Mouse (Mus musculus) heart, adult 11 months (tissue): Measurements from ENCODE around the gene Selenoo.
A peak's percentile ranks its signal among the peaks of the same experiment; 100 is the strongest.

Source experiments
- DNase-seq: peaks from one replicate; pipeline ENCODE4 v3.0.0; 2022

The Selenoo gene

DNA sequence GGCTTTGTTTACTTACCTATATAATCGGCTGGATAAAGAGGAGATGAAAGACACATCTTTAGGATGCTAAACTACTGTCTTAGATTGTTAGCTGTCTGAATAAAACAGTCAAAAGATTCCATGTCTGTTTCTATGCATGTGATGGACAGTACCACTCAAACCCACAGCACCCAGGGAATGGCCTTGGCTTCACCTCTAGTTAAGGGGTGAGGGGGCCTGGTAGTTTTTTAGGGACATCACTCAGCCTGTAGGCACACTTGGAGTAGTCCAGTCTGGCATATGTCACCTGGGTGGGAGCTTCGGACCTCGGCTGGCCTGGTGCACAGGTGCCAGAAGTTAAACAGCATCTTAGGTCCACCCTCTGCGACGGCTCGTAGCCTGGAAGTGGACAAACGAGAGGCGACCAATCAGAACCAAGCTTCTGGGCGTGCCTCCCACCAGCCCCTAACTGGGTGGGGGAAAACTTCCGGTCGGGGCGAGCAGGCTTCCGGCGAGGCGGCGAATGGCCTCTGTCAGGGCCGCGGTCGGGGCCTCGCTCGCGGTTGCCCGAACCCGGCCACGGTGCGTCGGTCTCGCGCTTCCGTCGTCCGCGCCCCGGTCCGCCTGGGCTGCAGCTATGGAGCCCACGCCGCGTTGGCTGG, at the start of gene Selenoo:
TSS of gene Selenoo (plus strand) at position 478 of the 641 bp plus-strand sequence.
- peak; percentile 100 for DNase-seq

DNA sequence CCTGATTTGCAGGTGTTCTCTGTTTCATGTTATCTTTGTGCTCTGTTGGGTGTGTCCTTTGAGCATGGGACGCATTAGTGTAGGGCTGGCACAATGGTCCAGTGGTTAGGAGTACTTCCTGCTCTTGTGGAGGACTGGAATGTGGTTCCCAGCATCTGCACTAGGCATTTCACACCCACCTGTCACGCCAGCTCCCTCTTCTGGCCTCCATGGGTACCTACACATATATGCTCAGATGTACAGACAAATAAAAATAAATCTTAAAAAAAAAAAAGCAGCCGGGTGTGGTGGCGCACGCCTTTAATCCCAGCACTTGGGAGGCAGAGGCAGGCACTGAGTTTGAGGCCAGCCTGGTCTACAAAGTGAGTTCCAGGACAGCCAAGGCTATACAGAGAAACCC, 44.5 kb upstream of the Selenoo start:
- DNase-seq = peak; percentile 80

DNA sequence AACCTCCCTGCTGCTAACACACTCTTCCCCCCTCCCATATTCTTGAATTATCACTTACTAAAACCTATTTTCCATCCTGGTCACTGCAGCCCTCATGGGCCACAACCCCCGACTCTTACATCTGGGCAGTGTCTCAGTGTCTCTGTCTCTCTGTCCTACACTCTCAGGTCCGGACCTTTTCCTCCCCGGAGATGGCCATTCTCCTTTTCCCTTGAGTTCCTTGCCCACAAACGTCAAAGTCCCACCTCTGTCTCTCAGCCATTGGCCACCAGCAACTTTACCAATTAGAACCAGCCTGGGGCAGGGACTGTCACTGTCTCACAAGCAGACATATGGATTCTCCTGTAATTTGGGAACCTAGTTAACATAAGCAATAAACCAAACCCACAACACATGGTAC, 42.5 kb upstream of the Selenoo start:
- peak; percentile 84 for DNase-seq

DNA sequence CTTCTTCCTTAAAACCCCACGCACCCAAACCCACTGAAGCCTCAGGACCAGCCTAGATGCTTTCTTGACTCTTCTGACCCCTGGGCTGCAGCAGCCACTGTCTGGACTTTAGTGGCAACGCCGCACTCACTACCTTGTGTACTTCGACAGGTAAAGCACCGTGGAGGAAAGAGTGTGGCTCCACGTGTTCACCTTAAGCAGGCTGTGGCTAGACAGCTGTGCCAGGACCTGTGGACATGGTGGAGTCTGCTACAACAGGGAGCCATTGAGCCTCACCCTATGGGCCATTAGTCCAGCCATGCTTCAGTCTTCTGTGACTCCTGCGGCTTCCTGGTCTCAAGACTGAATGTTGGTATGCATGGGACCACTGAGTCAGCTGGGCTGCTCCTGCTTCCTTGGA, 34.2 kb upstream of the Selenoo start:
- peak; percentile 85 for DNase-seq

DNA sequence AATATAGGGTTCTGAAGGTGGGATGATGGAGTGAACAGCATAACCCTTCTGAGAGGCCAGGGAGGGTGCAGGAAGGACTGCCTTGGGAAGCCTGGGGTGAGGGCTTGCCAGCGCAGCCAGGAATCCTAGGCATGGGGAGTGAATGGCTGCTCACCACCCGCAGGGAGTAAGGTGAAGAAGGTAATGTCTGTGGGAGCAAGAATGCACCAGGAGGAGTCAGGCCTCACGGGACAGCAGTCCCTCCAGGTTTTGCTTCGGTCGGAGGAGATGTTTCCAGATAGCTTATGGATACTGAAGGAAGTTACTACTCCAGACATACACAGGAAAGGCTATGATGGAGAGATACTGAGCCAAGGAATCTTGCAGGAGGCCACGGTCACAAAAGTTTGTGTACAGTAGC, 30.1 kb upstream of the Selenoo start:
- peak; percentile 75 for DNase-seq

DNA sequence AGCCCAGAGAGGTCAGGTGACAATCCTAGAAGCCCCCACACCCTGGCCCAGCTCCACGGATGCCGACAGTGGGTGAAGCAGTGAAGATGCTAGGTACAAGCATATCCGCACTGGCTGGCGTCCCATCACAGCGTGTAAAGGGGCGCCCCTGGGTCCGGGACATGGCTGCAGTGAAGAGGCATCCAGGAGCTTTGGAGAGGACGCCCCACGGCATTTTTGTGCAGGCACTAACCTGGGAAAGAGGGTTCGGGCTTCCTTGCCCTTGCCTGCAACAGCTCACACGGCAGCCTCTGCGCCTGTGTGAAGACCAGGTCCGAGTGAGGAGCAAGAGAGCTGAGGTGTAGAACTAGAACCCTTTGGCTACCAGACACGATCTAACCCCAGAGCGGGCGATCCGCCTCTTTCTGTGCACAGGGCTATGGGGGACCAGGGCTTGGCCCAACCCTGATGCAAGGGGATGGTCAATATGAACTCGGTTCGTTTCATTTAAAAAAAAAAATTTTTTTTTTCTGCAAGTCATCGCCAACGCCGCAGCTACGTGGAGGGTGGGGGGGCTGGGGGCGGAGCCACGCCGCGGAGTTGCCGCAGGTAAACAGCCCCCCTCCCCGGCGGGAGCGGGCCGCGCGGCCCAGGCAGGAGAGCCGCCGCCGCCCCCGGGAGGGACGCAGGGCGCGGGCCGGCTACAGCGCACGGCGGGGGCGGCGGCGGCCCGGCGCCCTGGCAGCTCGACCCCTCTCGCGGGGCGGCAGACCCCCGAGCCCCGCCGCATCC, 29.5 kb upstream of the Selenoo start, which contains the start of gene Panx2:
TSS of gene Panx2 (plus strand) at position 574 of the 771 bp plus-strand sequence.
- DNase-seq = peak; percentile 75

DNA sequence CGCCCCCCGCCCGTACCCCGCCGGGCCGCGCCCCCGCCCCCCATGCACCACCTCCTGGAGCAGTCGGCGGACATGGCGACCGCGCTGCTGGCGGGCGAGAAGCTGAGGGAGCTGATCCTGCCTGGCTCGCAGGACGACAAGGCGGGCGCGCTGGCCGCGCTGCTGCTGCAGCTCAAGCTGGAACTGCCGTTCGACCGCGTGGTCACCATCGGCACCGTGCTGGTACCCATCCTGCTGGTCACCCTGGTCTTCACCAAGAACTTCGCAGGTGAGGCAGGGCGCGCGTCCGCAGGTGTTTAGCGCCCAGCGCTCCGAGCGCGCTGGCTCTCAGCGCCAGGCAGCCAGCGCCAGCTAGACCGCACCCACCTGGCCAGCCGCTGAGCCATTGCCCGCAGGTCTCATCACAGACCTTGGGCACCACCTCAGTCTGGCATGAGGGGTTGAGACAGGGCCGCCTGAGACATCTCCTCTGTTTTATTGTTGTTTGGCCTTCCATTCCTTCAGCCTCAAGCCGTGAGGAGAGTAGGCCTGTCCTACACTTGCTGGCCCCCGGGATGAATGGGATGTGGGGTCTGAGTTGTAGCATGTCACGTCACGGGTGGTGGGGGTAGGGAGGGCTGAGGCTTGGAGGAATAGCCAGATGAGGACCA, 28.7 kb upstream of the Selenoo start:
- DNase-seq = peak; percentile 90

DNA sequence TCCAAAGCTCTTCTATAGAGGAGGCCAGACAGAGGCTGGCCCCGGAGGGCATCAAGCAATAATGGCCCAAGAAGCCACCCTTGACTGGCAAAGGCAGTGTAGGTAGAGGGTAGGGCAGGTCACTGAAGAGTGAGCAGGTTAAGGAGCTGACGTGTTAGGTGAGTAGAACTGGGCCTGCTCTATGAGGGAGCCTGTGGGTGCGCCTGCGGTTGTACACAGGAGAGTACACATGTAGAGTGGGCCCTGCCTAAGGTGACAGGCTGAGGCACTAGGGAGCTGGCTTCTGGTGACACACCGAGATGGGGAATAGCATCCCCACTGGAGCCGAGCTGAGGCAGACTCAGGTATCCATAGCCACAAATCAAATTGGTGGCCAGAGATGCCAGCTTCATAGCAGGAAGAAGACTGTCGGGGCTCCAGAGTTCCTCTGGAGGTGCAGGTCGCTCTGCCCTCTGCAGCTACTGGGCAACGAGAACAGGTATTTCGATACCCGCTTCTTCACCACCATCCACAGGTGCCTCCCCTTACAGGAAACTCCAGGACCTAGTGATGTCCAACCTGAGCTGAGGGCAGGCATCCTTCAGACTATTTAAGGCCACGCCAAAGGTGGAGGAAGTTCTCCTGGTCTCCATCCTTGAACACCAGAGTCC, 27.9 kb upstream of the Selenoo start:
- peak; percentile 82 for DNase-seq

DNA sequence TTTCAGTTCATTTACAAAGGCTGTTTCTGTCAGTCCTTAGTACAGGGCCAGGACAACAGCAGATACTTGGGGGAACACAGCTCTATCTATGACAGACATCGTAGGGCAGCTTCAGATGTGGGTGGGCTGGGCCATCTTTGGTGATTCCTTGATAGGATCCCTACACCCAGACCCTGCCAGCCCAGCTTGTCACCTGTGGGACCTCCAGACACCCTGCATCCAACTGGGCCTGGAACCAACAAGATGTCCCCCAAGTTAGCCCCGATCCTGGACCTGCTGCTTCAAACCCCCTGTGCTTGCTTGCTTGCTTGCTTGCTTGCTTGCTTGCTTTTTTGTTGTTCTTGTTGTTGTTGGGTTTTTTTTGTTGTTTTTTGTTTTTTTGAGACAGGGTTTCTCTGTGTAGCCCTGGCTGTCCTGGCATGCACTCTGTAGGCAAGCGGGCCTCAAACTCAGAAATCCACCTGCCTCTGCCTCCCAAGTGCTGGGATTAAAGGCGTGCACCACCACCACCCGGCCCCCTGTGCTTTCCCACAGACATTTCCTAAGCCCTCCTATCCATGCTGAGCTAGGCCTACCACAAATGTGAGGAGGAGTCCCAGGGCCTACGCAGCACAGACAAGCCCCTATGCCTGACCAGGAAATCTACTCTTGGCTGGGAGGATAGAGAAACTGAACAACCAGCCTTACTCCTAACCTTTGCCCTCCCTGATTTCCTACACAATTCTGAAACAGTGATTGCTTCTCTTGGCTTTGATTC, 26.9 kb upstream of the Selenoo start:
- DNase-seq = peak; percentile 80

DNA sequence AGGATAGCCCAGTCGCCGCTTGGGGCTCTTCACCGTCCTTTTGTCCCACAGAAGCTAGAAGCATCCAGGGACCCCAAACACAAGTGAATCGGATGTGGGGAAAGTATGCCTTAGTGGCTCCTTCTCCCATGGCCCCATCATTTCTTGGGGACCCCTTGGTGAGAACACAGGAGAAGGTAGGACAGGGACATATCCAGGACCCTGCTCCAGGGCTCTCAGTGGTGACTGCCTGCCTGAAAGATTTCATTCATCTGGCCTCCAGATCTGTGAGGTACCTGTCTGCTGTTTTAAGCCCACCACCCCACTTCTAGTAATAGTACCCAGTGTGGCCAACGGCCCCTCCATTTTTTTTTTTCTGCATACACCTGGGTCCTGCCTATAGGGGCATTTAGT, 26.4 kb upstream of the Selenoo start:
- peak; percentile 72 for DNase-seq

DNA sequence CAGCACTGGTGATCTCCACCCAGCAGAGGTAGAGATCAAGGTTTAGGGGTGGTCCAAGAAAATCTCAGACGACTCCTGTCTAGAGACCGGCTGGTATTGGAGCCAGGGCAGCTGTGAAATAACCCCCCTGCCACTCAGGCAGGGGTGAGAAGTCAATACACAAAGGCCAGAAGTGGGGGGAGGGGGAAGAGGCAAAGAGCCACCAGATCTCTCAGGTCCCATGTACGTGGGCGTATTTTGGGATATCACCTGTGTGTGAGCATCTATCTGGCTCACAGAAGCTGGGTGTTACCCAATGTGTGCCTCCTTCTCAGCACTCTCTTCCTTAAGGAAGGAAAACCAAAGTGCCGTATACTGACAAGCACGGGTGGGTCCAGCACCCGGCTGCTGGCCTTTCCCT, 25.9 kb upstream of the Selenoo start:
- peak; percentile 79 for DNase-seq

DNA sequence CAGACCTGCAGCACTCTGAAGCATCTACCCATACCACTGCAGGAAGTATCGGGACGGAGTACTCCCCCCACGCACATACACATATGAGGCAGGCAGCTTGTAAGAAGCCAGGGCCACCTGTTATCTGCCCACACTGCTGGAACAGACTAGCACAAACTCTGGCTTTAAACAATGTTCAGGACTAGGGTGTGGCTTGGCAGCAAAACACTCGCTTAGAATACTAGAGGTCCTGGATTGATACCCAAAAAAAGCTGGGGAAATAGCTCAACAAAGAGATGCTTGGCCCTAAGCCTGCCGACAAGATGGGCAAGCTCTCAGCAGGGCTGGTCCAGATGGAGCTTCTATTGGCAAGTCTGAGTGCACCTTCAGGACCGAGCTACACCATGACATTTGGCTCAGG, 25.3 kb upstream of the Selenoo start:
- no peak for DNase-seq

DNA sequence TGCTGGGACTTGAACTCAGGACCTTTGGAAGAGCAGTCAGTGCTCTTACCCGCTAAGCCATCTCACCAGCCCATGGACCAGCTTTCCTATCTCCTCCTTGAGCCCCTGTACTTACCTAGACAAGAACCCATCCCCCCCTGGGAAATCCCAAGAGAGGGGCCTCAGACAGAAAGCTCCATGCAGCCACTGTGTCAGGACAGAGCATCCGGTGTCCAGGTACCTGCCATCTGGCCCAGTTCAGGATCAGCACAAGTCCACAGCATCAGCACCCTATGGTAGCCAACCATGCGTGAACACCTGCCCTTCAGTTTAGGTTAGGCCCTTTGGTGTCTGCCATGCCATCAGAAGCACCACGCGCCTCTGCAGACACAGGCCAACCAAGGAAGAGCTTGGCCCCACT, 24.0 kb upstream of the Selenoo start:
- DNase-seq = no peak

DNA sequence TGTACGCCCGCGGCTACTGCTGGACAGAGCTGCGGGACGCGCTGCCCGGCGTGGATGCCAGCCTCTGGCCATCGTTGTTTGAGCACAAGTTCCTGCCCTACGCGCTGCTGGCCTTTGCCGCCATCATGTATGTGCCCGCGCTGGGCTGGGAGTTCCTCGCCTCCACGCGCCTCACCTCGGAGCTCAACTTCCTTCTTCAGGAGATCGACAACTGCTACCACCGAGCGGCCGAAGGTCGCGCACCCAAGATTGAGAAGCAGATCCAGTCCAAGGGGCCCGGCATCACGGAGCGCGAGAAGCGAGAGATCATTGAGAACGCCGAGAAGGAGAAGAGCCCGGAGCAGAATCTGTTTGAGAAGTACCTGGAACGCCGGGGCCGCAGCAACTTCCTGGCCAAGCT, 21.3 kb upstream of the Selenoo start:
- no peak for DNase-seq

DNA sequence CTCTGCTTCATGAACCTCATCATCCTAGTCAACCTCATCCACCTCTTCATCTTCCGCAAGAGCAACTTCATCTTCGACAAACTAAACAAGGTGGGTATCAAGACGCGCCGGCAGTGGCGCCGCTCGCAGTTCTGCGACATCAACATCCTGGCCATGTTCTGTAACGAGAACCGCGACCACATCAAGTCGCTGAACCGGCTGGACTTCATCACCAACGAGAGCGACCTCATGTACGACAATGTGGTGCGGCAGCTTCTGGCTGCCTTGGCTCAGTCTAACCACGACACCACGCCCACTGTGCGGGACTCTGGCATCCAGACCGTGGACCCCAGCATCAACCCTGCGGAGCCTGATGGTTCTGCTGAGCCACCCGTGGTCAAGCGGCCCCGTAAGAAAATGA, 20.7 kb upstream of the Selenoo start:
- no peak for DNase-seq

DNA sequence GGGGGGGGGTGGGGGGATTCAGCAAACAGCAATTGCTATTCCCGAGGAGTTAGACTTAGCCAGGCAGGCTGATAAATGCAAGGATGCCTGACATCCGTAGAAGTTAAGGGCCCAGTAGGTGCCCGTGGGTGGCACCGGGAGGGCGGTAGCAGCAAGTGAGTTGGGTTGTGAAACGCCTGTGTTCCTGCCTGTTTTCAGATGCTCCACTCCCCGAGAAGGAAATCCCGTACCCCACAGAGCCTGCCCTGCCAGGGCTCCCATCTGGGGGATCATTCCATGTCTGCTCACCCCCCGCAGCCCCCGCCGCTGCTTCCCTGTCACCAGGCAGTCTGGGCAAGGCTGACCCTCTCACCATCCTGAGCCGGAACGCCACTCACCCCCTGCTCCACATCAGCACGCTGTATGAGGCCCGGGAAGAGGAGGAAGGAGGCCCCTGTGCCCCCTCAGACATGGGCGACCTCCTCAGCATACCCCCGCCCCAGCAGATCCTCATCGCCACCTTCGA, 19.5 kb upstream of the Selenoo start:
- peak; percentile 90 for DNase-seq

DNA sequence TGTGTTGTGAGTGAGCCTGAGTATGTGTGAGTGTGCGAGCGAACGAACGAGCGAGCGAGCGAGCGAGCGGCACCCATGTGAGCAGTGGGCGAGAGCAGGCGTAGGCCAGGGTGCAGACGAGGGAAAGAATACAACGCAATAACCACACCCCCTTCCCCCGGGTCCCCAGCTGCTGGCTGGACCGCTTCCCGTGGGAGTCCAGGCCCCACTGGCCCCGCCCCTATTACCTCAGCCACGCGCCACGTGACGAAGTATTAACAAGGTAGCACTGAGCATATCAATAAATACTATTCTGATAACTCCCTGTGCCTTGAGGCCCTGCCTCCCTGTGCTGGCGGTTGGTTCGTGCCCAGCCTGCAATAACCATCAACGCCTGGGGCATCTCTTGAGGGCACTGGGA, 18.3 kb upstream of the Selenoo start:
- DNase-seq = no peak

DNA sequence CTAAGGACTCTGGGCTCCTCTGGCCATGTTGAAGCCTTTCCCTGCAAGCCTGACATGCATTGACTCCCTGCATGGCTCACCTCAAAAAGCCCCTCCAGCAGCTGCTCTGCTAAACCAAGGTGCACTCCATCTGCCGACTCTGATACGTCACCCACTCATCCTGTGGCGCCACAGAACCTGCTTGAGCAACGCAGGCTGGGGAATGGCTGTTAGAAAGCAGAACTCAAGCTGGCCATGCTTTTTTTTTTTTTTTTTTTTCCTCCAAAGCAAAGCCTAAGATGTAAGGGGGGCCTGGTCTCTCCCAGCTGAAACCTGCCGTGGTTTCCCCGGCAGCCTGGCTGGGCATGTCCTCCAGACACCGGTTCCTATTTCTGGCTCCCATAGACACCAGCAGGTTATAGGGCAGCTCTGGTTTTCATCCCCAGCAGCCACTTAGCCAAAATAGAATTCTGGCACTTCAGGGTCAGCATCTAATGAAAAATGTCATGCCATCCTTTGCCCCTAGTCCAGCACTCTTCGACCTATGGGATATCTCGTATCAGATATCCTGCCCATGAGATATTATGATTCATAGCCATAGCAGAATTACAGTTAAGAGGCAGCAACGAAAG, 14.8 kb upstream of the Selenoo start:
- DNase-seq = peak; percentile 97

DNA sequence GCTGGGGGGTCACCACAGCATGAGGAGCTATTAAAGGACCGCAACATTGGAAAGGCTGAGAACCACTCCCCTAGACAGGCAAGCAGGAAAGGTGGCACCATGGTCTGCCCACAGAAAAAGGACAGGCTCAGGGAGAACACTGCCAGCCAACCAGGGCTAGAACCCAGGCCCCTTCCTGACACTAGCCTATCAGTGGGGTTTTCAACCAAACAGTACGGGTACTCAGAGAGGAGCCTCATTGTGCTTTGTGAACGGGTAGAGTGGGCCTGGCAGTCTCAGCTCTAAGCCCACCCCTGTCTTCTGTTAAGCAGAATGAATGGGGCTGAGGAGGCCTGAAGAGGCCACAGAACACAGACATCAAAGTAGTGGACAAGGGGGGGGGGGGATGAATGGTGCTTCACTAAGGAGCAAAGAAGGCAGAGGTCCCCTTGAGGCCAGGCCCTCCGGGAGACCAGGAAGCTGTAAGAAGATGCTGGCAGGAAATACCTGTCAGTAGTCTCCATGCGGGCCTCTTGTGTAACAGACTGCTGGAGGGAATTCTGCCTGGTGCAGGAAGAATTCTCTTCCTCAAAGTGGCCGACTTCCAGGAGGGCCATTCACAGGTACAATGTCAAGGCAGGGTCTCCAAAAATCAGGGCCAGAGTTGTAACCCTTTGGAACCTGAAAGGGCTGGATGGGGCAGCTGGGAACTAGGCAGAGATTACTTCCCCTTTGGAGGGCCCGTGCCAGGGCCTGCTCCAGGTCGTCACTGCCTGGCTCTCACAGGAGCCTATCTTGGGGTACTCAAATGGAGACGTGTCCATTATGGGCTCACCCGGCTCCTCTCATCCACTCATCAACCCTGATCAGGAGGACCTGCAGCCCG, 14.0 kb upstream of the Selenoo start, which contains the start of gene Trabd:
TSS of gene Trabd (plus strand) at position 512 of the 865 bp plus-strand sequence.
- DNase-seq = peak; percentile 96

DNA sequence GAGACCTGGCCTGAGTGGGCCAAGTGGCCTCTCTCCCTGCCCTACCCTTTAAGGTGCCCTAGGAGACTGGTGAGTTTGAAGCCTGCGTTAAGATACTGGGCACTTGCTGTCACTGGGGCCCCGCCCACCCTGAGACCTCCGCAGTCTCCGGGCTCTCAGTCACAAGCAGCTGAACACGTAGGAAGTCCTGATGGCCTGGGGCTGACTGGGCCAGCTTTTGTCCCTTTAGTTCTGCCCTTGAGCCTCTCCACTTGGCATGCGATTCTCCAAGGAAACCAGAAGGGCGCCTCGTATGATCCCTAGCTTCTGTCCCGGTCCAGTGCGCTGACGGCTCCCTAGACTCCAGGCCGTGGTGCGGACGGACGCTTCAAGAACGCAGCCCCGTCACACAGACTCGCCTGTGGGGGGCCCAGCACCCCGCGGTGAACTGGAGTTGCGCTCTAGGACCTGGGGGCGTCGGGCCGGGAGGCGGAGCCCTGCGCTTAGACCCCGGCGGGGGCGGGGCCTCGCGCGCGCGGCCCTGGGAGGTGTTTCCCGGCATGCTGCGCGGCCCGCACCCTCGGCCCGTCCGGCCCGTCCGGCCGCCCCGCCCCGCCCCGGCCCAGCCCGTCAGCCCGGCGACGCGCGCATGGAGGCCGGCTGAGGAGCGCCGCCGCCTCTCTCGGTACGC, 13.3 kb upstream of the Selenoo start:
- DNase-seq = peak; percentile 99
